ENCODE assay signal across 8 mouse cellular contexts in the genomic region with DNA sequence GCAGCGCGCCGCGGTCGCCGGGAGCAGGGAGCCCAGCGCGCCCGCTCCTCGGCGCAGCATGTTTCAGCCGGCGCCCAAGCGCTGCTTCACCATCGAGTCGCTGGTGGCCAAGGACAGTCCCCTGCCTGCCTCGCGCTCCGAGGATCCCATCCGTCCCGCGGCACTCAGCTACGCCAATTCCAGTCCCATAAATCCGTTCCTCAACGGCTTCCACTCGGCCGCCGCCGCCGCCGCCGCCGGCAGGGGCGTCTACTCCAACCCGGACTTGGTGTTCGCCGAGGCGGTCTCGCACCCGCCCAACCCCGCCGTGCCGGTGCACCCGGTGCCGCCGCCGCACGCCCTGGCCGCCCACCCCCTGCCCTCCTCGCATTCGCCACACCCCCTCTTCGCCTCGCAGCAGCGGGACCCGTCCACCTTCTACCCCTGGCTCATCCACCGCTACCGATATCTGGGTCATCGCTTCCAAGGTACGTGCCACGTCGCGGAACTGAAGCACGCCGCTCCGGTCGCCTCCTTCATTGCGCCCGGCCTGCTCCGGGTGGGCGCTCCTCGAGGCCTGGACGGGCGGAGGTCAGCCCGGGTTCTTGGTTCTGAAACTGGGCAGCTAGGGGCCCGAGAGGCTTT. TPM values are rescaled to one million over a fixed set of nuclear protein-coding genes. Genes with fewer than 3 reads are reported as not detected.
DNase-seq lines count a peak whose midpoint lies in the region; ATAC-seq and TF ChIP-seq lines count a peak whose summit lies in the region.

No protein-coding gene starts in this region.

- H3K27me3 ChIP-seq in heart, postnatal 0 days (ENCODE audit: control insufficient read depth, insufficient read depth, low read length) = peaks cover 99% of the 10 kb centered on the region
- peaks cover 81% of the 10 kb centered on the region for H3K27me3 ChIP-seq in limb, embryonic 11.5 days (ENCODE audit: control insufficient read depth, insufficient read depth, low read length)

- peak overlapping the region; percentile 56 for H3K4me2 ChIP-seq in heart, postnatal 0 days (ENCODE audit: low read depth, low read length)
- H3K4me2 ChIP-seq in limb, embryonic 11.5 days (ENCODE audit: low read depth, severe bottlenecking) = peak overlapping the region; percentile 68

- H3K9ac ChIP-seq in heart, postnatal 0 days (replicated peaks; ENCODE audit: low read depth, low read length) = no peak overlapping the region
- peak overlapping the region; percentile 46; the same call in 1 of the 2 replicates for H3K9ac ChIP-seq in limb, embryonic 11.5 days (ENCODE audit: low read length)

- TF ChIP-seq EP300 in heart, postnatal 0 days (IDR thresholded peaks at IDR 0.05; ENCODE audit: low read depth) = no peak

- H3K9me3 ChIP-seq in heart, postnatal 0 days (replicated peaks; ENCODE audit: control insufficient read depth, low read length) = no peaks in the 10 kb centered on the region
- H3K9me3 ChIP-seq in limb, embryonic 11.5 days (ENCODE audit: control insufficient read depth, low read length) = no peaks in the 10 kb centered on the region

- peak; percentile 24; the same call in 1 of the 2 replicates for ATAC-seq in frontal cortex, adult (ENCODE audit: low TSS enrichment)
- no peak for ATAC-seq in heart, postnatal 0 days (ENCODE audit: insufficient read depth, low read depth)
- ATAC-seq in limb, embryonic 11.5 days (ENCODE audit: insufficient number of reproducible peaks, low FRiP score, low TSS enrichment, low read depth) = no peak

- 0 out of 2 replicates have a peak, but pooled peaks cover 8% of the 10 kb centered on the region for H3K4me1 ChIP-seq in heart, postnatal 0 days (ENCODE audit: control insufficient read depth, insufficient read depth)
- H3K4me1 ChIP-seq in limb, embryonic 11.5 days (ENCODE audit: control insufficient read depth, insufficient read depth, low read length) = peaks cover 5% of the 10 kb centered on the region

- peak overlapping the region; percentile 38 for H3K4me3 ChIP-seq in heart, postnatal 0 days (ENCODE audit: low read depth, low read length)
- peak overlapping the region; percentile 34 for H3K4me3 ChIP-seq in limb, embryonic 11.5 days (ENCODE audit: low read depth, low read length)

- no peaks in the 10 kb centered on the region for H3K36me3 ChIP-seq in heart, postnatal 0 days (replicated peaks; ENCODE audit: control insufficient read depth, insufficient read depth, low read length)
- no peaks in the 10 kb centered on the region for H3K36me3 ChIP-seq in limb, embryonic 11.5 days (ENCODE audit: control insufficient read depth, insufficient read depth, low read length)

- no peak overlapping the region for H3K27ac ChIP-seq in heart, postnatal 0 days (ENCODE audit: low read depth)
- peak overlapping the region; percentile 57; the same call in 1 of the 2 replicates for H3K27ac ChIP-seq in limb, embryonic 11.5 days (replicated peaks; ENCODE audit: low read depth, low read length)

- WGBS in heart, postnatal 0 days = 1% methylated on average over 61 of the region's 75 CpGs
- under 1% methylated on average over 65 of the region's 75 CpGs for WGBS in limb, embryonic 11.5 days

- TF ChIP-seq CTCF in heart, postnatal 0 days (IDR thresholded peaks at IDR 0.05; ENCODE audit: low read depth) = no peak

- DNase-seq in frontal cortex, adult 2 months (ENCODE audit: extremely low spot score in 1 of 2, low spot score in 1 of 2) = no peak
- DNase-seq in right cerebral cortex, postnatal 10 days (ENCODE audit: low spot score in 2 of 2) = peak; percentile 35 to 40
- DNase-seq in right cerebral cortex, postnatal 14 days = no peak
- DNase-seq in heart, postnatal 0 days (ENCODE audit: low spot score) = no peak
- DNase-seq in limb, embryonic 11.5 days (ENCODE audit: low spot score) = peak; percentile 78
- peak; percentile 66 for DNase-seq in retina, postnatal 1 day
- DNase-seq in frontal cortex, postnatal 36 days (ENCODE audit: low spot score in 2 of 2) = no peak

RNA-seq across cellular contexts. Expression of a gene that starts 1.1 kb away (rescaled TPM):
- polyA plus RNA-seq in frontal cortex, adult 2 months (2012; rRNA removed) = 9.6 and 12.1 TPM in 2 replicates
- total RNA-seq in heart, postnatal 0 days (2014; rRNA removed; ENCODE audit: low replicate concordance) = not detected in 2 replicates
- polyA plus RNA-seq in heart, postnatal 0 days (2015; fragmentation: Nextera tagmentation; extraction: Ambion mirVana) = not detected in 2 replicates
- 14.0 and 15.5 TPM in 2 replicates for polyA plus RNA-seq in limb, embryonic 11.5 days (2014; fragmentation: Nextera tagmentation; extraction: Ambion mirVana)

Comparison
In these comparisons a context has a peak if more than half of its experiments do, and no peak if none do; other contexts are left out.
1. DNase-seq: peak in right cerebral cortex, postnatal 10 days (2 of 2), limb, embryonic 11.5 days (single experiment) and retina, postnatal 1 day (single experiment); none in frontal cortex, adult 2 months (0 of 2), right cerebral cortex, postnatal 14 days (single experiment), heart, postnatal 0 days (single experiment) and frontal cortex, postnatal 36 days (0 of 2).
2. RNA of a gene that starts 1.1 kb away (polyA plus RNA-seq): 14.0 to 15.5 TPM in limb, embryonic 11.5 days and 9.6 to 12.1 TPM in frontal cortex, adult 2 months; not detected in heart, postnatal 0 days; every median in the first group is over 10 times any median in the second.